Mouse (Mus musculus) ovary, postnatal 14 days (tissue): Measurements from ENCODE around the gene Ccnt1.
"Not testable (repeated sequence)": the region's sequence is repeated elsewhere in the genome, so short reads cannot be mapped to it uniquely, and the experiment has no call there.

Source experiments
- DNase-seq: peaks from one replicate; pipeline ENCODE4 v3.0.0; 2022; ENCODE audit warnings: low spot score

The Ccnt1 gene

GRCm38 (mm10) chr15:98595049-98595448, 24.3 kb upstream of the Ccnt1 start:
- DNase-seq, result no peak

- DNase-seq, result no peak
Observed at GRCm38 (mm10) chr15:98594193-98594592, 23.5 kb upstream of the Ccnt1 start.

GRCm38 (mm10) chr15:98591396-98591795, 20.7 kb upstream of the Ccnt1 start:
- DNase-seq, result no peak

GRCm38 (mm10) chr15:98589640-98590336, 19.1 kb upstream of the Ccnt1 start:
- no peak for DNase-seq

- DNase-seq, result no peak
Observed at GRCm38 (mm10) chr15:98587751-98588150, 17.0 kb upstream of the Ccnt1 start.

GRCm38 (mm10) chr15:98586141-98586540, 15.4 kb upstream of the Ccnt1 start:
- not testable (repeated sequence) for DNase-seq

GRCm38 (mm10) chr15:98585421-98585820, 14.7 kb upstream of the Ccnt1 start:
- DNase-seq, result no peak

- DNase-seq, result no peak
Observed at GRCm38 (mm10) chr15:98582996-98583395, 12.3 kb upstream of the Ccnt1 start.

GRCm38 (mm10) chr15:98582410-98582809, 11.7 kb upstream of the Ccnt1 start:
- DNase-seq, result no peak

- DNase-seq, result peak; percentile 68
Observed at GRCm38 (mm10) chr15:98579795-98580464, 9.2 kb upstream of the Ccnt1 start.

- no peak for DNase-seq
Observed at GRCm38 (mm10) chr15:98579310-98579709, 8.6 kb upstream of the Ccnt1 start.

GRCm38 (mm10) chr15:98573293-98573692, 2.6 kb upstream of the Ccnt1 start:
- no peak for DNase-seq

- DNase-seq, result no peak
Observed at GRCm38 (mm10) chr15:98569795-98570365, 843 bp downstream of the Ccnt1 start.

GRCm38 (mm10) chr15:98569216-98569615, 1.5 kb downstream of the Ccnt1 start:
- no peak for DNase-seq

- DNase-seq, result no peak
Observed at GRCm38 (mm10) chr15:98568256-98569033, 2.3 kb downstream of the Ccnt1 start.

GRCm38 (mm10) chr15:98567278-98568134, 3.2 kb downstream of the Ccnt1 start:
- peak; percentile 98 for DNase-seq

- DNase-seq, result no peak
Observed at GRCm38 (mm10) chr15:98566973-98567277, 3.8 kb downstream of the Ccnt1 start.

- no peak for DNase-seq
Observed at GRCm38 (mm10) chr15:98557186-98557585, 13.5 kb downstream of the Ccnt1 start.

GRCm38 (mm10) chr15:98555881-98556280, 14.8 kb downstream of the Ccnt1 start:
- DNase-seq, result no peak

GRCm38 (mm10) chr15:98552758-98553157, 18.0 kb downstream of the Ccnt1 start:
- no peak for DNase-seq

GRCm38 (mm10) chr15:98546843-98547242, 23.9 kb downstream of the Ccnt1 start:
- DNase-seq, result no peak

GRCm38 (mm10) chr15:98545151-98545550, 25.6 kb downstream of the Ccnt1 start:
- DNase-seq, result no peak
